Mouse (Mus musculus) embryonic facial prominence, embryonic 13.5 days (tissue): ENCODE data around the gene Hoxb2. TPM values are rescaled to one million over a fixed set of nuclear protein-coding genes. Genes with fewer than 3 reads are reported as not detected.

ENCODE experiments used
- ATAC-seq: fragments of 200-750 bp; cut with Nextera tagmentation; 2 replicates; pipeline ENCODE4 v1.8.0; 2017; ENCODE audit warnings: low read depth; ENCODE audit not compliant: insufficient number of reproducible peaks, insufficient read depth, low FRiP score, low TSS enrichment
- H3K27ac ChIP-seq: fragments of 300-500 bp; sonication (generic); 2 replicates; pipeline ENCODE4 v1.5.1; 2015; ENCODE audit warnings: moderate library complexity, mild to moderate bottlenecking, inconsistent platforms
- H3K27me3 ChIP-seq: fragments of 300-500 bp; sonication (generic); 2 replicates; pipeline ENCODE4 v1.6.1; 2015; ENCODE audit warnings: mild to moderate bottlenecking, inconsistent platforms
- H3K36me3 ChIP-seq: fragments of 300-500 bp; sonication (generic); 2 replicates; pipeline ENCODE4 v1.6.1; 2015; ENCODE audit warnings: mild to moderate bottlenecking, inconsistent platforms
- H3K4me1 ChIP-seq: fragments of 300-500 bp; sonication (generic); 2 replicates; pipeline ENCODE4 v1.6.1; 2015; ENCODE audit warnings: inconsistent platforms
- H3K4me2 ChIP-seq: fragments of 300-500 bp; sonication (generic); 2 replicates; pipeline ENCODE4 v1.6.1; 2015; ENCODE audit warnings: moderate library complexity, mild to moderate bottlenecking, inconsistent platforms
- H3K4me3 ChIP-seq: fragments of 300-500 bp; sonication (generic); 2 replicates; pipeline ENCODE4 v1.5.1; 2015; ENCODE audit warnings: mild to moderate bottlenecking, inconsistent platforms
- H3K9ac ChIP-seq: fragments of 300-500 bp; sonication (generic); 2 replicates; pipeline ENCODE4 v1.6.1; 2015; ENCODE audit warnings: mild to moderate bottlenecking, inconsistent platforms
- H3K9me3 ChIP-seq: fragments of 300-500 bp; sonication (generic); 2 replicates; pipeline ENCODE4 v1.6.1; 2016; ENCODE audit warnings: inconsistent platforms
- WGBS: fragments of 180-500 bp; shearing (Covaris S2); methylation state at CpG from one replicate; pipeline ENCODE4 v1.1.7; 2015; ENCODE audit warnings: mixed read lengths; 5-methylcytosine and 5-hydroxymethylcytosine counted together
- polyA plus RNA-seq: library from polyadenylated mRNA; unstranded; fragments of >200 nt; fragmentation: Nextera tagmentation; extraction: Ambion mirVana; gene quantifications from 2 replicates; pipeline ENCODE4 v1.2.1, GENCODE M21; 2015

The Hoxb2 gene
- polyA plus RNA-seq, 1 experiment from 2014 or later: 0.52 TPM

DNA sequence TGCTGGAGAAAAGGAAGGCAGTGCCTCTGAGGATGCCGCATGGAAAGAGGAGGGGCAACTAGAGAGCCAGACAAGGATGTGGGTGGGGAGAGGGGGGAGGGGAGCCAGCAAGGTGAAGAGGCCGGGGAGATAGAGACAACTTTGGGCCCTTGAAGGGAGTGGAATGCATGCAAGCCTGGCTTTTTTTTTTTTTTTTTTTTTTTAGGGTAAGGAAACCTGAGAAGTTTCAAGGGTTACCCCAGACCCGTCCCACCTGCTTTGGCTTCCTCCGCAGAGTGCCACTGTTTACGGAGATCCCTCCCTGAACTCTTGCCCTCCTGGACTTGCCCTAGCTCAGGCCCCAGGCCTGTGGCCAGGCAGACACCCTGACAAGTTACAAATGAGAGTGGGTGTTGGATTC lies 13.5 kb downstream of the Hoxb2 start:
- WGBS: under 1% methylated on average over 5 of the region's 5 CpGs
- Histone ChIP-seq H3K36me3 (no peaks in the 10 kb centered on the region), H3K27ac (no peak overlapping the region), H3K9me3 (no peaks in the 10 kb centered on the region), H3K4me2 (no peak overlapping the region), H3K27me3 (peaks cover 93% of the 10 kb centered on the region), H3K4me1 (no peaks in the 10 kb centered on the region), H3K4me3 (no peak overlapping the region), H3K9ac (no peak overlapping the region)
- ATAC-seq: no peak

DNA sequence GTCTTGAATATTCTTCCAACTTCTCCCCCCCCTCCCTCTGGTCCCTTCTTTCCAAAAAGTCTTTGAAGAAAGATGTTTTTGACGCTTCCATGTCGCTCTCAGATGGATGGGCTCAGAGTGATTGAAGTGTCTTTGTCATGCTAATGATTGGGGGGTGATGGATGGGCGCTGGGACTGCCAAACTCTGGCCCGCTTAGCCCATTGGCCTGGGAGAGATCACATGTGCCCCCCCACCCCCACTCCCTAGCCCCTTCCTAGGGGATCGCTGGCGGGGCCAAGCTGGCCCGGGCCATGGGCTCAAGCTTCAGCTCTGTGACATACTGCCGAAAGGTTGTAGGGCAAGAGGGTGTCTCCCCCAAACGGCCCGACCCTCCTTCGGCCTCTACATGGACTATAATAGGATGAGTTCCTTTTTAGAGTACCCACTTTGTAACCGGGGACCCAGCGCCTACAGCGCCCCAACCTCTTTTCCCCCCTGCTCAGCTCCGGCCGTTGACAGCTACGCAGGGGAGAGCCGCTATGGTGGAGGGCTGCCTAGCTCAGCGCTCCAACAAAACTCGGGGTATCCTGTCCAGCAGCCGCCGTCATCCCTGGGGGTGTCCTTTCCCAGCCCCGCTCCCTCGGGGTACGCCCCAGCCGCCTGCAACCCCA lies 15.2 kb downstream of the Hoxb2 start, which contains the start of gene Hoxb1:
Gene Hoxb1 (plus strand): TSS at position 312 of the 651 bp plus-strand sequence.
- H3K36me3 ChIP-seq: no peaks in the 10 kb centered on the region
- H3K4me1 ChIP-seq: no peaks in the 10 kb centered on the region
- H3K27me3 ChIP-seq: peaks cover 96% of the 10 kb centered on the region
- WGBS: under 1% methylated on average over 26 of the region's 26 CpGs
- ATAC-seq: no peak
- no peak within 1 kb of the TSS for H3K9ac ChIP-seq
- H3K9me3 ChIP-seq: no peaks in the 10 kb centered on the region
- H3K27ac ChIP-seq: no peak within 1 kb of the TSS
- H3K4me2 ChIP-seq: no peak within 1 kb of the TSS
- H3K4me3 ChIP-seq: no peak within 1 kb of the TSS

DNA sequence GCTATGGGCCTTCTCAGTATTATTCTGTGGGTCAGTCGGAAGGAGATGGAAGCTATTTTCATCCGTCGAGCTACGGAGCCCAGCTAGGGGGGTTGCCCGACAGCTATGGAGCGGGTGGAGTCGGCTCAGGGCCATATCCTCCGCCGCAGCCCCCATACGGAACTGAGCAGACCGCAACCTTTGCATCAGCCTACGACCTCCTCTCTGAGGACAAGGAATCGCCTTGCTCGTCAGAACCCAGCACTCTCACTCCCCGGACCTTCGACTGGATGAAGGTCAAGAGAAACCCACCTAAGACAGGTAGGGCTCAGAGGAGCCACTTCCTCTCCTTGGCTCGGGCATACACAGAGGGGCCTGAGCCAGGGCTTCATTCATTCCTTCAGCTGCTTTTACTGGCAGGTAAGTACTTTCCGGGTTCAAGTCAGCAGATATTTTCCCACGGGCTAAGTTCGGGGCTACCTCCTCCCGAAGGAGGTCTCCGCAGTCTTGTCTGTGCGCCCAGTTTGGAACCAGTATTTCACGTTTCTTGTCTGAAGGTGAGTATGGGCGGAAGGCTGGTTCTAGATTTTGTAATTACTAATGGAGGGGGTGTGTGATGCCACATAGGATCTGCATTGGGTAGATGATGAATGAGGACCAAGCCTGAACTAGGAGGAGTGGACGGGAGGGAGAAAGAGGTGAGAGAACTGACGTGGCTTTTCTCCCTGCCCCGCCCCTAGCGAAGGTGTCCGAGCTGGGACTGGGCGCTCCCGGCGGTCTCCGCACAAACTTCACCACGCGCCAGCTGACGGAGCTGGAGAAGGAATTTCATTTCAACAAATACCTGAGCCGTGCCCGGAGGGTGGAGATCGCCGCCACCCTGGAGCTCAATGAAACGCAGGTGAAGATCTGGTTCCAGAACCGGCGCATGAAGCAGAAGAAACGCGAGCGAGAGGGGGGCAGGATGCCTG lies 16.0 kb downstream of the Hoxb2 start:
- no peak overlapping the region for H3K4me3 ChIP-seq
- H3K27me3 ChIP-seq: peaks cover 99% of the 10 kb centered on the region
- no peak for ATAC-seq
- H3K4me1 ChIP-seq: no peaks in the 10 kb centered on the region
- H3K9ac ChIP-seq: no peak overlapping the region
- no peaks in the 10 kb centered on the region for H3K9me3 ChIP-seq
- H3K36me3 ChIP-seq: no peaks in the 10 kb centered on the region
- H3K27ac ChIP-seq: no peak overlapping the region
- no peak overlapping the region for H3K4me2 ChIP-seq
- 1% methylated on average over 47 of the region's 47 CpGs for WGBS

DNA sequence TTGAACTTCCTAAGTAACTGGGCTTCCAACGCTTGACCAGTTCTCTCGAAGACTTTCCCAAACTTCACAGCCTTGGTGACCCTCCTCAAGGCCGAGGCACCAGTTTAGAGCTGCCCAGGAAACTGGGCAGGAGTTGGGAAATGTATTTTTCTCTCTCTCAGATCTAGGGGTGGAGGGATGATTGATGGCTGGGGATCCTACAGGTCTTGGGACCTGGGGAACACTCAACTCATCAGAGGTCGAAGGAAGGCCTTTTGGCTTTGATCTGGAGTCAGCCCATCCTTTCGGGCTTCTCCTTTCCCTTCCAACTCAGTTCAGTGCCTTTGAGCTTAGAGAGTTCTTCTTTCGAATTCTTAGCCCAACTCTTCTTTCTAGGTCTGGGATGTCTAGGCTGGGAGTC lies 16.8 kb downstream of the Hoxb2 start:
- H3K4me3 ChIP-seq: no peak overlapping the region
- H3K27me3 ChIP-seq: peaks cover 99% of the 10 kb centered on the region
- no peaks in the 10 kb centered on the region for H3K9me3 ChIP-seq
- no peaks in the 10 kb centered on the region for H3K4me1 ChIP-seq
- WGBS: 11% methylated on average over 6 of the region's 6 CpGs
- H3K36me3 ChIP-seq: no peaks in the 10 kb centered on the region
- ATAC-seq: no peak
- H3K27ac ChIP-seq: no peak overlapping the region
- no peak overlapping the region for H3K9ac ChIP-seq
- no peak overlapping the region for H3K4me2 ChIP-seq

DNA sequence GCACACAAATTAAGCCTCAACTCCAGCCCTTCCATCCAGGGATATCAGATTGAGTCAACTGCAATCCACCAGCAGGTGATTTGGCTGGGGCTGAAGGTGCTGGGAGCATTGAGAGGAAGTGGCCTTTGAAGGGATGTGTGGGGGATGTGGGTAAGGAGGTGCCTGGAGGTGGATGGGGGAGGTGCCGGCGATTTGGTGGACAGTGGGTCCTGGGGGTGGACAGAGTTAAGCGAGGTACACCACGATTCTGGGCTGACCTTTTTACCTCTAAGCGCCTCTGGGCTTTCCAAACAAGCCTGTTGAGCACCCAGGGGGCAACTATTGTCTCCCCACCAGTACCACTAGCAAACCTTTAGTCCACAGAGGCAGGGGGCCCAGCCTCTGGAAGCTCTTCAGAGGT lies 18.4 kb downstream of the Hoxb2 start:
- no peak for ATAC-seq
- WGBS: 8% methylated on average over 5 of the region's 5 CpGs
- Histone ChIP-seq H3K9ac (no peak overlapping the region), H3K4me3 (no peak overlapping the region), H3K27me3 (peaks cover 100% of the 10 kb centered on the region), H3K9me3 (no peaks in the 10 kb centered on the region), H3K4me1 (no peaks in the 10 kb centered on the region), H3K4me2 (no peak overlapping the region), H3K36me3 (no peaks in the 10 kb centered on the region), H3K27ac (no peak overlapping the region)

DNA sequence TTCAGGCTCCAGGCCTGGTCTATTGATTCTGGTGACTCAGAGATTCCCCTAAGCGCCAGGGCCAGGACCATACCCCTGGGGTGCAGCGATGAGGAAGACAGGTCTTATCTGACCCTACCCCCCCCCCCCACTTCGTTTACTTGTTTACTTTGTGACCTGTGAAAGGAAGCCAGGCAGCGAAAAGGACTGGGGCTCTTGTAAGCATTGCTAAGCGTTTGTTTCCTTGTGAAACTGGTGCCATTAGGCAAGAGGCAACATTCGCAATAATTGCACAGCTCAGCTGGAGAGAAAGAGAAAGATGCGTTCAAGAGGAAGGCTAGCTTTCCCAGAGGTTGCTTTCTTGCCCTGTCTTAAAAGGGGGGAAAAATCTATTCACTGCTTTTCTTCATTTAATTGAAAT lies 18.8 kb downstream of the Hoxb2 start:
- WGBS: 4% methylated on average over 7 of the region's 7 CpGs
- Histone ChIP-seq H3K9ac (no peak overlapping the region), H3K4me1 (no peaks in the 10 kb centered on the region), H3K4me3 (no peak overlapping the region), H3K4me2 (no peak overlapping the region), H3K27ac (no peak overlapping the region), H3K27me3 (peaks cover 100% of the 10 kb centered on the region), H3K36me3 (no peaks in the 10 kb centered on the region), H3K9me3 (no peaks in the 10 kb centered on the region)
- ATAC-seq: no peak

DNA sequence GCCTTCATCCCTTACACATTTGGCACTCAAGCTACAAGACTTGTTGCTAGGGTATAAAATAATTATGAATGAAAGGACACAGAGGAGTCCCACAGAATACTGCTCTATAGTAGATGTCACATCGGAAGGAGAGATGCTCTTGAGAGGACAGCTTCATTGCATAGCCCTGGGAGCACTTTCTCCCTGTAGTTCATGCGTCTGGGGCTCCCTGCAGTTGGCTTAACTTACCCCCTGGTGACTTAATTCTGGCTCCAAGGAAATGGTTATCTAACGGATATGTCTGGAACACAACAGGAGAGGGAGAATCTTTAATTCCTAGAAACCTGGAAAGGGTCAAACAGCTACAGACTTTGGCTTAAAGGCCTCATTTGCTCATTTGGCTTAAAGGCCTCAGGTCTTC lies 21.4 kb downstream of the Hoxb2 start:
- Histone ChIP-seq H3K4me2 (no peak overlapping the region), H3K9ac (no peak overlapping the region), H3K36me3 (no peaks in the 10 kb centered on the region), H3K27ac (no peak overlapping the region), H3K27me3 (peaks cover 100% of the 10 kb centered on the region), H3K4me1 (no peaks in the 10 kb centered on the region), H3K9me3 (no peaks in the 10 kb centered on the region), H3K4me3 (no peak overlapping the region)
- 12% methylated on average over 3 of the region's 3 CpGs for WGBS
- no peak for ATAC-seq

DNA sequence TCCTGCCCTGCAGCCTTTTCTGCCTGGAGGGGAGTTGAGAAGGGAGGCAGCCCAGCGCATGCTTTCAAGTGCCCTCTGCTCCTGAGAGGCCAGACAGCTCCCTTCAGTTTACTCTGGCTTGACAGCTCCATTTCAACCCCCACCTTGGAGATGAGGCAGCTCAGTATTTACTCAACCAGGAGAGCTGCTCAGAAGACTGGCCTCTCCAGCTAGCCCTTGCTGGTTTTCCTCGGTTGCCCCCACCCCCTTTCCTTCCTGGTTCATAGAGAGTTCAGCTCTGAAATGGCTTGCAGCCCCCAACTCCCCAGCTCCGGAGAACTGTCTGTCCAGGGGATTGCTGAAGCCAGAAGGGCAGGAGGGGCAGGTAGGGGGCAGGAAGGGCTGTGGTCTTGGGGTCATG lies 22.2 kb downstream of the Hoxb2 start:
- no peaks in the 10 kb centered on the region for H3K9me3 ChIP-seq
- no peak overlapping the region for H3K27ac ChIP-seq
- peaks cover 98% of the 10 kb centered on the region for H3K27me3 ChIP-seq
- no peaks in the 10 kb centered on the region for H3K36me3 ChIP-seq
- no peak overlapping the region for H3K4me3 ChIP-seq
- ATAC-seq: no peak
- no peak overlapping the region for H3K4me2 ChIP-seq
- no peaks in the 10 kb centered on the region for H3K4me1 ChIP-seq
- WGBS: 1% methylated on average over 3 of the region's 3 CpGs
- no peak overlapping the region for H3K9ac ChIP-seq

DNA sequence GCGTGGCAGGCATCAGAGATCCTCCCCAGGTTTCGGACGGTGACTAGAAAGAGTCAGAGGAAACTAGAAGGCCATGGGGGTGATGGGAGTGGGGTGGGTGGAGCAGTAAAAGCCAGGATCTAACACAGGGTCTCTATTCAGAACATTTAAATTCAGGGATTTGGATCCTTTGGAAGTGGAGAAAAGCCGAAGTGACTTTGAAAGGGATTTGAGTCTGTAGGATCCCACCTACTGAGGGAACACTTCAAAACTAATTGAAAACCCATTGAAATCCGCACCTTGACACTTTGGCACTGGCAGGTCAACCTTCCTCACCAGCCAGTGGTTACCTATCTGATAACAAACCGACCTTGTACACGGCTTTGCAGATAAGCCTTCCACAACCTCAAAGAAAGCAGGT lies 24.5 kb downstream of the Hoxb2 start:
- Histone ChIP-seq H3K4me3 (no peak overlapping the region), H3K9ac (no peak overlapping the region), H3K36me3 (no peaks in the 10 kb centered on the region), H3K4me1 (no peaks in the 10 kb centered on the region), H3K27ac (no peak overlapping the region), H3K4me2 (no peak overlapping the region), H3K9me3 (no peaks in the 10 kb centered on the region), H3K27me3 (peaks cover 89% of the 10 kb centered on the region)
- ATAC-seq: no peak
- WGBS: 5% methylated on average over 7 of the region's 7 CpGs

DNA sequence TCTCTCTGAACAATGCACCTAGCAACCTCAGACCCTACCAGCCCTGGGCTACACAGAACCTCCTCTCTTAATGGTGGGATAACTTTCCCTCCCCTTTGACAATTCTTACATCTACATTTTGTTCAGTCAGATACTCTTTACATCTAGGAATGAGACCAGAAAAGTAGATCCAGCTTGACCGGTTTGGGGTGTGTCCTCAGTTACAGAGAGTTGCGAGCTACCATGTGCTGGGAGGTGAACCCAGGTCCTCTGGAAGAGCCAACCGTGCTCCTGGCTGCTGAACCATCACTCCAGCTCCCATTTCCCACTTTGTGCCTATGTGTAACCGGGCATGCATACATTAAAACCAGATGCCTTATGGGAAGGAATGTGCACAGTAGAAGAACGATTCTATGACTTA lies 33.1 kb downstream of the Hoxb2 start:
- no peak overlapping the region for H3K27ac ChIP-seq
- no peak for ATAC-seq
- no peak overlapping the region for H3K4me2 ChIP-seq
- WGBS: 35% methylated on average over 5 of the region's 5 CpGs
- H3K4me1 ChIP-seq: peaks cover 7% of the 10 kb centered on the region; the same call in 1 of the 2 replicates
- peaks cover 51% of the 10 kb centered on the region for H3K27me3 ChIP-seq
- no peak overlapping the region for H3K9ac ChIP-seq
- H3K4me3 ChIP-seq: no peak overlapping the region
- no peaks in the 10 kb centered on the region for H3K36me3 ChIP-seq
- H3K9me3 ChIP-seq: no peaks in the 10 kb centered on the region

DNA sequence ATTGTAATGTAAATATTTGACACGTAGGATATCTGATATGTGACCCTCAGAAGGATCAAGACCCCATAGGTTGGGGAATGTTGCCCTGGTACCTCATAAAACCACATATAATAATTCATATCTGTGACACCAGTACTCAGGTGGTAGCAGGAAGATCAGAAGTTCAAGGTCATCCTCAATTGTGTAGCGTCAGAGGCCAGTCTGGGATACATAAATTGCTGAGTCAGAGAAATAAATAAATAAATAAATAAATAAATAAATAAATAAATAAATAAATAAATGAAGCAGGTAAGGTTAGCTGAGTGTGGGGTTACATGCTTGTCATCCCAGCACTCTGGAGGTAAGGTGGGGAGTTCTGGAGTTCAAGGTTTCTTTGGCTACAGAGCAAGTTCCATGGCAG lies 37.3 kb downstream of the Hoxb2 start:
- Histone ChIP-seq H3K27ac (no peak overlapping the region), H3K4me1 (peaks cover 7% of the 10 kb centered on the region; the same call in 1 of the 2 replicates), H3K27me3 (peaks cover 13% of the 10 kb centered on the region), H3K9me3 (no peaks in the 10 kb centered on the region), H3K36me3 (no peaks in the 10 kb centered on the region), H3K4me2 (no peak overlapping the region), H3K4me3 (no peak overlapping the region), H3K9ac (no peak overlapping the region)
- no peak for ATAC-seq
- WGBS: 87% methylated on average over 2 of the region's 2 CpGs
